Mouse (Mus musculus) heart, postnatal 0 days (tissue): ENCODE measurements around the gene Prok1. TPM values are rescaled to one million over a fixed set of nuclear protein-coding genes. Genes with fewer than 3 reads are reported as not detected.

ENCODE experiments used
- ATAC-seq: fragments of 200-750 bp; cut with Nextera tagmentation; 2 replicates; pipeline ENCODE4 v1.8.0; 2017; ENCODE audit warnings: low read depth, moderate number of reproducible peaks, moderate library complexity; ENCODE audit not compliant: insufficient read depth
- DNase-seq: peaks from one replicate; pipeline ENCODE4 v3.0.0-alpha.2; 2016; ENCODE audit warnings: low spot score
- H3K27ac ChIP-seq: fragments of 300-500 bp; sonication (generic); 2 replicates; pipeline ENCODE4 v1.5.1; 2014; ENCODE audit warnings: low read depth, mild to moderate bottlenecking
- H3K27me3 ChIP-seq: fragments of 300-500 bp; sonication (generic); 2 replicates; pipeline ENCODE4 v1.6.1; 2014; ENCODE audit warnings: low read length, mixed read lengths; ENCODE audit not compliant: control insufficient read depth, insufficient read depth
- H3K36me3 ChIP-seq: fragments of 300-500 bp; sonication (generic); replicated peaks from 2 replicates; pipeline ENCODE4 v1.6.1; 2014; ENCODE audit warnings: low read length, mixed read lengths; ENCODE audit not compliant: control insufficient read depth, insufficient read depth
- H3K4me1 ChIP-seq: fragments of 300-500 bp; sonication (generic); 2 replicates; pipeline ENCODE4 v1.6.1; 2014; ENCODE audit warnings: antibody characterized with exemption; ENCODE audit not compliant: control insufficient read depth, insufficient read depth
- H3K4me2 ChIP-seq: fragments of 300-500 bp; sonication (generic); 2 replicates; pipeline ENCODE4 v1.6.1; 2014; ENCODE audit warnings: low read depth, mild to moderate bottlenecking, low read length, moderate library complexity
- H3K4me3 ChIP-seq: fragments of 300-500 bp; sonication (generic); 2 replicates; pipeline ENCODE4 v1.5.1; 2014; ENCODE audit warnings: low read depth, low read length
- H3K9ac ChIP-seq: fragments of 300-500 bp; sonication (generic); replicated peaks from 2 replicates; pipeline ENCODE4 v1.6.1; 2014; ENCODE audit warnings: low read depth, low read length, mixed read lengths
- H3K9me3 ChIP-seq: fragments of 300-500 bp; sonication (generic); replicated peaks from 2 replicates; pipeline ENCODE4 v1.6.1; 2016; ENCODE audit warnings: low read length; ENCODE audit not compliant: control insufficient read depth
- CTCF ChIP-seq: IDR thresholded peaks from 2 replicates; pipeline ENCODE4 v1.5.1; 2016; ENCODE audit warnings: antibody characterized with exemption, control low read depth, low read depth
- EP300 ChIP-seq: IDR thresholded peaks from 2 replicates; pipeline ENCODE4 v1.6.1; 2016; ENCODE audit warnings: antibody characterized with exemption, low read depth
- WGBS: fragments of 180-500 bp; shearing (Covaris S2); extraction: QIAGEN DNeasy Blood & Tissue Kit; methylation state at CpG from one replicate; pipeline ENCODE4 v1.1.7; 2014; 5-methylcytosine and 5-hydroxymethylcytosine counted together
- polyA plus RNA-seq: library from polyadenylated mRNA; unstranded; fragments of >200 nt; fragmentation: Nextera tagmentation; extraction: Ambion mirVana; gene quantifications from 2 replicates; pipeline ENCODE4 v1.2.1, GENCODE M21; 2015
- total RNA-seq: library from RNA; depleted of rRNA; stranded (reverse); fragments of >200 nt; gene quantifications from 2 replicates; pipeline ENCODE4 v1.2.3, GENCODE M21; 2014; ENCODE audit warnings: low replicate concordance

Gene Prok1
- total and polyA plus RNA-seq, 2 experiments from 2014 or later, result not detected

DNA sequence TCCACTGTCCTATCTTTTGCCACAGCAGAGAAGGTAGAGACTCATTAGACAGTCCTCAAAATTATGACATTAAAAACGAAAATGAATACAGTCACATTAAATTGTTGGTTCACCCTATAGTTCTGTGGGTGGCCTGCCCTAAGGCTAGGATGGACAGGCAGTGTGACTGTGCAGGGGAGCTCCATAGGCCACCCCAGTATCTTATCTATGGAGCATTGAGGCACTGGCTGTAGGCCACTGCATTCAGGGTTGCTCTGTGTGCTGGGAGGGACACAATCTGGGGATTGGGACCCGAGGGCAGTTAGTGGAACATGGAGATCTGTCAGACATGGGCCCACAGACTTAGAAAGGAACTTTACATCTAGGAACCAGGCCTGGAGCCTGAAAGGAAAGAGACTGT, 5.6 kb downstream of the Prok1 start:
- no peaks in the 10 kb centered on the region; the same call in 1 of the 2 replicates for H3K4me1 ChIP-seq
- no peaks in the 10 kb centered on the region for H3K9me3 ChIP-seq
- TF ChIP-seq EP300 (no peak), CTCF (no peak)
- H3K27me3 ChIP-seq, result peaks cover 7% of the 10 kb centered on the region; the same call in 1 of the 2 replicates
- ATAC-seq (no peak), DNase-seq (no peak)
- H3K36me3 ChIP-seq, result no peaks in the 10 kb centered on the region
- no peak overlapping the region for H3K4me3 ChIP-seq
- no peak overlapping the region for H3K27ac ChIP-seq
- 18% methylated on average over 2 of the region's 2 CpGs for WGBS
- no peak overlapping the region for H3K9ac ChIP-seq
- H3K4me2 ChIP-seq, result no peak overlapping the region

DNA sequence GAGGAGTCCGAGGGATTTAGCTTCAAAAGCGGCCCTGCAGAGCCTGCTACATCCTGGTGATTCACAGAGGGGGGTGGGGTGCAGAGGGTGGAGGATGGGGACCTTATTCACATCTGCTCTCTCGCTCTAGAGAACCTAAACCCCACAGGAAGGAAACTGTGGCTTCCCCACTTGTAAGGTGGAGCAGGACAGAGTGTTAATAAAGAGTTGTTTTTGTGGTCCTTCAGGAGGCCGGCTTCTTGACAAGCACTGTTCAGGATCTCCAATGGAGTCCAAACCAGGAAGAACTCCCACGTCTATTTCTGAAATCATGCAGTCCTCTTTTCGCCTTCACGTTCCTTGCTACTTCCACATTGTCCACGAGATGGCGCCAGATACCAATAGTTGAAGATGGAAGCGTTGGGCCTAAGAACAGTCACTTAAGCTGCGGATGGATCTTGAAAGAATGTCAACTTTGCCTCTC, 6.1 kb downstream of the Prok1 start:
- Histone ChIP-seq H3K36me3 (no peaks in the 10 kb centered on the region), H3K27me3 (peaks cover 7% of the 10 kb centered on the region; the same call in 1 of the 2 replicates), H3K4me1 (no peaks in the 10 kb centered on the region; the same call in 1 of the 2 replicates), H3K4me2 (no peak overlapping the region; the same call in 1 of the 2 replicates), H3K27ac (no peak overlapping the region), H3K9me3 (no peaks in the 10 kb centered on the region), H3K4me3 (no peak overlapping the region), H3K9ac (no peak overlapping the region)
- TF ChIP-seq EP300 (no peak), CTCF (peak; percentile 97)
- 7% methylated on average over 11 of the region's 11 CpGs for WGBS
- ATAC-seq, result peak; percentile 65
- DNase-seq, result peak; percentile 70

DNA sequence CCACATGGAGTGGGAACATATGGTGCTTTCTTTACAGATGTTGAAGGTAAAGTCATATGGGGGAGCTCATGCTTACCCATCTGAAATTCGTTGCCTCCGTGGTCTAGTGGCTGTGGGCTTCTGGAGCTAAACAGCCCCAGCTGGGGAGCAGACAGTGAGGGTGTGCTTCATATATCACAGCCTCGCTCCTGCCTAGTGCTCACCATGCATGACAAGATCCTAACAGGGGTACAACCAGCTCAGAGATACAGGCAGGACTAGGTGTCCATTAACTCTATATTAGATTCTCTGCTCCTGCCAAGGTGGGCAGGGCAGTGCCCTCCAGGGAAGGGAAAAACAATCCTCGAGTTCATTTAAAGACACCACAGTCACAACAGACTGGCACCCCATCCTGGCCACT, 8.3 kb downstream of the Prok1 start:
- H3K27ac ChIP-seq, result no peak overlapping the region
- no peaks in the 10 kb centered on the region for H3K36me3 ChIP-seq
- TF ChIP-seq CTCF (no peak), EP300 (no peak)
- no peak overlapping the region for H3K9ac ChIP-seq
- 66% methylated on average over 4 of the region's 4 CpGs for WGBS
- no peaks in the 10 kb centered on the region for H3K9me3 ChIP-seq
- H3K4me1 ChIP-seq, result no peaks in the 10 kb centered on the region; the same call in 1 of the 2 replicates
- no peak overlapping the region for H3K4me2 ChIP-seq
- no peak for ATAC-seq
- no peak overlapping the region for H3K4me3 ChIP-seq
- H3K27me3 ChIP-seq, result peaks cover 7% of the 10 kb centered on the region; the same call in 1 of the 2 replicates
- DNase-seq, result no peak

DNA sequence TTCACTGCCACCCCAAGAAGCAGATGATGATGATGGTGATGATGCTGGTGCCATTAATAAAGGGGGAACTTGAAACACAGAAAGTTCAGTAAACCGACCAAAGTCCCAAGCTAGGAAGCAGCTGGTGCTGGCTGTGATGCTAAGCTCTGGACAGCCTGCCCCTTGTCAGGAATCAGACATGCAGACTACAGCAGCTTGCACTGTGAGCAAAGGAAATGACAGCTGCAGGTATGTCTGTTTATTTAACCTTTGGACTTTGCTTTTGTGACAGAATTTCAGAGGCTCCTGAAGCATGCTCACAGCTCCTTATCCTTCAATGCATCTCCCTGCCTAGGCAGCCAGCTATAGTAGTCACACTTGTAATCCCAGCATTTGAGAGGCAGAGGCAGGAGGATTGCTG, 9.0 kb downstream of the Prok1 start, which contains the start of gene A630076J17Rik:
Gene A630076J17Rik, plus strand, starts transcription at position 88 of the 400 bp plus-strand sequence.
- Histone ChIP-seq H3K9ac (no peak within 1 kb of the TSS), H3K4me1 (no peaks in the 10 kb centered on the region; the same call in 1 of the 2 replicates), H3K4me2 (no peak within 1 kb of the TSS), H3K27me3 (peaks cover 7% of the 10 kb centered on the region; the same call in 1 of the 2 replicates), H3K9me3 (no peaks in the 10 kb centered on the region), H3K4me3 (no peak within 1 kb of the TSS), H3K36me3 (no peaks in the 10 kb centered on the region), H3K27ac (no peak within 1 kb of the TSS)
- no peak for ATAC-seq
- WGBS, result 40% methylated on average over 1 of the region's 1 CpGs
- TF ChIP-seq EP300 (no peak), CTCF (no peak)
- DNase-seq, result no peak

DNA sequence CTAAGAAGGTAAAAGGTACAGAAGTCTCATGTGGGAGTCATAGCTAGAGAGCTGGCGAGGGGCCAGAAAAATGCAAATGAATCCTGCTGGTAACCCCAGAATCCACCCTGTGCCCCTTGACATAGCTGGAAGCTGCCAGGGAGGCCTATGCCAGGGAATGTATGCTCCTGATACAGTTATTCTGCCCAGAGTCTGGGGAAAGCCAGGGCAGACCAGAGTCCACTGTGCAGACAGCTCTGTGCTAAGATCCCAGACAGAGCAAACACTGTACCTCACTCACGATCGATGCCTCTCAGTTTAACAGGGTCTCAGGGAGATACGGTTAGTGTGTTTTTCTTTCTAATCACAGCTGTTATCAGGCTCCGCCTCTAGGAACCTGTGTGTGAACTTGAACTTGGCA, 9.7 kb downstream of the Prok1 start:
- H3K4me3 ChIP-seq, result no peak overlapping the region
- no peaks in the 10 kb centered on the region for H3K36me3 ChIP-seq
- no peak for TF ChIP-seq CTCF
- no peak for TF ChIP-seq EP300
- H3K4me1 ChIP-seq, result no peaks in the 10 kb centered on the region; the same call in 1 of the 2 replicates
- no peak overlapping the region for H3K9ac ChIP-seq
- H3K27ac ChIP-seq, result no peak overlapping the region
- H3K27me3 ChIP-seq, result peaks cover 7% of the 10 kb centered on the region; the same call in 1 of the 2 replicates
- 36% methylated on average over 5 of the region's 5 CpGs for WGBS
- ATAC-seq (no peak), DNase-seq (no peak)
- no peaks in the 10 kb centered on the region for H3K9me3 ChIP-seq
- no peak overlapping the region for H3K4me2 ChIP-seq

DNA sequence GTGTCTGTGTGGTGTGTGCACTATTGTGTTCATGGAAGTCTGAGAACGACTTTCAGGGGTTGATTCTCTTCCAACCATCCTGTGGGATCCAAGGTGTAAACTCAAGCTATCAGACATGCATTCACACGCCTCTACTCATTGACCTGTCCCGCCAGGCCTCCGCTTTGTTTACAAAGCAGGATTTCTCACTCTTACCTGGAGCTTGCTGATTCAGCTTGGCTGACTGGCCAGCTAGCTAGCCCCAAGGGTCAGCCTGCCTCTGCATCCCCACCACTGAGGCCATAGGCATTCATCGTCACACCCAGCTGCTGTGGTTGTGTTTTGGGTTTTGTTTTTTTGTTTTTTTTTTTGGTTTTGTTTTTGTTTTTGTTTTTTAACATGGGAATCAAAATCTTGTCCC, 10.3 kb downstream of the Prok1 start:
- TF ChIP-seq EP300, result no peak
- TF ChIP-seq CTCF, result no peak
- Histone ChIP-seq H3K9ac (no peak overlapping the region), H3K4me1 (no peaks in the 10 kb centered on the region; the same call in 1 of the 2 replicates), H3K36me3 (no peaks in the 10 kb centered on the region), H3K9me3 (peaks cover 2% of the 10 kb centered on the region; the same call in 1 of the 2 replicates), H3K27ac (no peak overlapping the region), H3K4me3 (no peak overlapping the region), H3K4me2 (no peak overlapping the region), H3K27me3 (peaks cover 7% of the 10 kb centered on the region; the same call in 1 of the 2 replicates)
- no peak for DNase-seq
- 77% methylated on average over 5 of the region's 5 CpGs for WGBS
- ATAC-seq, result no peak
